Mouse (Mus musculus) kidney, embryonic 14.5 days (tissue): Measurements from ENCODE around the gene Kpna7. TPM values are rescaled to one million over a fixed set of nuclear protein-coding genes. Genes with fewer than 3 reads are reported as not detected.
A peak's percentile ranks its signal among the peaks of the same experiment; 100 is the strongest.

ENCODE experiments used
- ATAC-seq: fragments of 200-750 bp; cut with Nextera tagmentation; 2 replicates; pipeline ENCODE4 v1.8.0; 2017; ENCODE audit warnings: moderate number of reproducible peaks, mild to moderate bottlenecking, moderate TSS enrichment, moderate library complexity; ENCODE audit not compliant: low FRiP score, low TSS enrichment
- H3K27ac ChIP-seq: fragments of 300-500 bp; sonication (generic); 2 replicates; pipeline ENCODE4 v1.5.1; 2014; ENCODE audit warnings: low read depth, mild to moderate bottlenecking, low read length, moderate library complexity, mixed read lengths
- H3K27me3 ChIP-seq: fragments of 300-500 bp; sonication (generic); 2 replicates; pipeline ENCODE4 v1.6.1; 2014; ENCODE audit warnings: mild to moderate bottlenecking, low read length; ENCODE audit not compliant: control insufficient read depth, insufficient read depth
- H3K36me3 ChIP-seq: fragments of 300-500 bp; sonication (generic); 2 replicates; pipeline ENCODE4 v1.6.1; 2014; ENCODE audit warnings: low read length, mixed read lengths; ENCODE audit not compliant: control insufficient read depth, insufficient read depth
- H3K4me1 ChIP-seq: fragments of 300-500 bp; sonication (generic); 2 replicates; pipeline ENCODE4 v1.6.1; 2014; ENCODE audit warnings: low read length, mixed read lengths; ENCODE audit not compliant: control insufficient read depth, insufficient read depth
- H3K4me2 ChIP-seq: fragments of 300-500 bp; sonication (generic); replicated peaks from 2 replicates; pipeline ENCODE4 v1.6.1; 2014; ENCODE audit warnings: low read depth, mild to moderate bottlenecking, low read length
- H3K4me3 ChIP-seq: fragments of 300-500 bp; sonication (generic); 2 replicates; pipeline ENCODE4 v1.5.1; 2014; ENCODE audit warnings: mild to moderate bottlenecking, low read length
- H3K9ac ChIP-seq: fragments of 300-500 bp; sonication (generic); 2 replicates; pipeline ENCODE4 v1.6.1; 2014; ENCODE audit warnings: low read depth, mild to moderate bottlenecking, low read length, moderate library complexity
- H3K9me3 ChIP-seq: fragments of 300-500 bp; sonication (generic); 2 replicates; pipeline ENCODE4 v1.6.1; 2016; ENCODE audit warnings: low read length; ENCODE audit not compliant: control insufficient read depth
- WGBS: fragments of 180-500 bp; shearing (Covaris S2); extraction: QIAGEN DNeasy Blood & Tissue Kit; methylation state at CpG from one replicate; pipeline ENCODE4 v1.1.7; 2014; 5-methylcytosine and 5-hydroxymethylcytosine counted together
- polyA plus RNA-seq: library from polyadenylated mRNA; unstranded; fragments of >200 nt; fragmentation: Nextera tagmentation; extraction: Ambion mirVana; gene quantifications from 2 replicates; pipeline ENCODE4 v1.2.1, GENCODE M21; 2014

Kpna7 gene
- polyA plus RNA-seq, 1 experiment from 2014 or later = not detected

DNA sequence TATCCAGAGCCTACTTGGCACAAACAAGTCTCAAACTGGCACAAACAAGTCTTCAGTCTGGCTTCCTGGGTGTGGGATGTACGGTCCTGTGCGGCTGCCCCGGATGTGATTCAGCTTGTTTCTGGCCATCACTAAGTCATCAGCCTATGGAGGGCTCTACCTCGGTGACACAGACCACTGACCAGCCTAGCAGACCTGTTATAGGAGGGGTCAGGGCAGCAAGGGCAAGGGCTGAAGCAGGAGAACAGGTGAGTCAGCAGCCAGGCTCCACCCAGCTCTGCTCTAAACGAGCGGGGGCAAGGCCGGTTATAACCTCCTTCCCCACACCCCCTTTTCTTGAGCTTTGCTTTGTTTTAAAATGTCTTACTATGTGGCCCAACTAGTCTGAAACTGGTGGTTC is 129.4 kb downstream of the Kpna7 start:
- ATAC-seq = no peak
- Histone ChIP-seq H3K4me1 (peaks cover 15% of the 10 kb centered on the region), H3K27ac (no peak overlapping the region), H3K4me3 (no peak overlapping the region), H3K36me3 (no peaks in the 10 kb centered on the region), H3K4me2 (no peak overlapping the region), H3K9ac (no peak overlapping the region), H3K9me3 (no peaks in the 10 kb centered on the region), H3K27me3 (no peaks in the 10 kb centered on the region)
- WGBS = 73% methylated on average over 7 of the region's 7 CpGs

DNA sequence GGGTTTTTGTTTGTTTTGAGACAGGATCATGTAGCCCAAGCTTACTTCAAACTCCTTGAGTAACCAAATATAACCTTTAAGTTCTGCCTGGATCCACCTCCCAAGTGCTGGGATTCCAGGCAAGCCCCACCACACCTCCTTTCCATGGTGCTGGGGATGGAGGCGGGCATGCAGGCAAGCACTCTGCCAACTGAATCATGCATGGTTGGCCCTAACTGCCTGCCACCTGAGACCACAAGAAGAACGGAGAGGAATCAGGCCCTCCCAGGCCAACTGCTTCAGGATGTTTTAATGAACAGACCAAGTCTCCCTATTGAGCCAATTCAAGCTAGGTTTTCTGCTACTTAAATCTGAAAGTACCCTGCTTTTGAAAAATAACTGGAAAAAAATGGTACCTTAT is 131.2 kb downstream of the Kpna7 start:
- Histone ChIP-seq H3K36me3 (no peaks in the 10 kb centered on the region), H3K27me3 (no peaks in the 10 kb centered on the region), H3K27ac (no peak overlapping the region), H3K9ac (no peak overlapping the region), H3K9me3 (no peaks in the 10 kb centered on the region), H3K4me2 (no peak overlapping the region), H3K4me3 (no peak overlapping the region), H3K4me1 (peaks cover 23% of the 10 kb centered on the region)
- ATAC-seq = no peak
- WGBS = 47% methylated on average over 2 of the region's 2 CpGs

DNA sequence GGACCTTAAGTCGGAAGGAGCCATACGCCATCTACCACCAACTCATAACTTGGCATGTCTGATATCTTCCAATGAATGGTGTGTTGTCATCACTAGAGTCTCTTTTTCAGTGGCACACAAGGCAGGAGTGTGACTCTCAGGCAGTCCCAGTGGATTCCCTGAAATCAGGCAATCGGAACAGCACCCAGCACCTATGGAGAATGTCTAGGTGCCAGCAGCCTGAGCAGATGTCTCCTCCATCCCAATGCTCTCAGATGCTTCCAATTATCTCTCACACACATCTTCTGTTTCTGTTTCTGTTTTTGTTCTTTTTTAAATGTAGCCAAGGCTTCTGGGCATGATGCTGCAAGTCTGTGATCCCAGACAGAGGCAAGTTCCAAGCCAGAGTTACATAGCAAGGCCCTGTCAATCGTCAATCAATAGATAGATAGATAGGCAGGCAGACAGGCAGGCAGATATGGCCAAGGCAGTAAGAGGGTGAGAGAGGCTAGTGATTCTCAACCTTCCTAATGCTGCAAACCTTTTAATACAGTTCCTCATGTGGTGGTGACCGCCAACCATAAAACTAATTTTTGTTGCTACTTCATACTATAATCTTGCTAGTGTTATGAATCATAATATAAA is 133.3 kb downstream of the Kpna7 start:
- Histone ChIP-seq H3K4me1 (peaks cover 23% of the 10 kb centered on the region), H3K4me2 (no peak overlapping the region), H3K9ac (no peak overlapping the region), H3K4me3 (no peak overlapping the region), H3K9me3 (no peaks in the 10 kb centered on the region), H3K27me3 (no peaks in the 10 kb centered on the region), H3K27ac (no peak overlapping the region), H3K36me3 (no peaks in the 10 kb centered on the region)
- ATAC-seq = no peak
- WGBS = 91% methylated on average over 5 of the region's 5 CpGs

DNA sequence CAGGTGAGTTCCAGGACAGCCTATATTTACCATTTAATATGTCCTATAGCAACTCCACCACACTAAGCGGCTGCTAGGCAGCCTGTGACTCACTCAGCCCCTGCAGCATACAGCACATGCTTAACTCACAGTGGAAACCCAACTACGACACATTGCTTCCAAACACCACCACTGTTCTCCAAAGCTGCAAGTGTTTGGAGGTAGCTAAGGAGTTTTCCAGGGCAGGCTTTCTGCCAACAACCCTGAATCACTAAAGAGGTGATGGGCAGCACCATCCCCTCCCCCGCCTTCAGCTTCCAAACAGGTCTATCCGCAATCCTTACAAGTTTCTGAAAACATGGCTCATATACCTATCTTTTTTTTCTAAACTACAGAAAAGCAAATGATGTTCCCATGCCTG is 134.0 kb downstream of the Kpna7 start:
- H3K27me3 ChIP-seq = no peaks in the 10 kb centered on the region
- WGBS = 86% methylated on average over 4 of the region's 4 CpGs
- ATAC-seq = no peak
- H3K4me3 ChIP-seq = no peak overlapping the region
- H3K27ac ChIP-seq = no peak overlapping the region
- H3K4me2 ChIP-seq = no peak overlapping the region
- peaks cover 23% of the 10 kb centered on the region for H3K4me1 ChIP-seq
- H3K9me3 ChIP-seq = no peaks in the 10 kb centered on the region
- no peaks in the 10 kb centered on the region for H3K36me3 ChIP-seq
- H3K9ac ChIP-seq = no peak overlapping the region

DNA sequence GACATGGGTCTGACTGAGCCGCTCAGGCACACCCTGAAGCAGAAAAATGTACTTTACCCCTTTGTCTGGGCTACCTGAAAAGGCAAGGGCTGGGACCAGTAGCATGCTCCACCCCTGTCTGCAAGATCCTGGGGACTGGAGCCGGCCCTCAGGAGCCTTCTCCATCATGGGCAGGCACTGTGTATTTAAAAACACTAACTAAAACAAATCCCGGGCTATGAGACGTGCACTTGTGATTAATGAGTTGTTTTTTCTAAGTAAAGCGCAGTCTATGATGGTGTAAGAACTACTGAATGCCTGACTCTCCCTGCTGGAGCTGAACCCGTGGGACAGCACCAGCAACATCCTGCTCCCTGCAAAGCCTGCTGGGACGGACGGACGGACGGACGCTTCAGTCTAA is 135.4 kb downstream of the Kpna7 start:
- H3K4me2 ChIP-seq = no peak overlapping the region
- peaks cover 19% of the 10 kb centered on the region for H3K4me1 ChIP-seq
- H3K27ac ChIP-seq = peak overlapping the region; percentile 30; the same call in 1 of the 2 replicates
- no peaks in the 10 kb centered on the region for H3K9me3 ChIP-seq
- H3K4me3 ChIP-seq = no peak overlapping the region
- 35% methylated on average over 11 of the region's 11 CpGs for WGBS
- H3K9ac ChIP-seq = no peak overlapping the region
- H3K27me3 ChIP-seq = no peaks in the 10 kb centered on the region
- H3K36me3 ChIP-seq = no peaks in the 10 kb centered on the region
- no peak for ATAC-seq

DNA sequence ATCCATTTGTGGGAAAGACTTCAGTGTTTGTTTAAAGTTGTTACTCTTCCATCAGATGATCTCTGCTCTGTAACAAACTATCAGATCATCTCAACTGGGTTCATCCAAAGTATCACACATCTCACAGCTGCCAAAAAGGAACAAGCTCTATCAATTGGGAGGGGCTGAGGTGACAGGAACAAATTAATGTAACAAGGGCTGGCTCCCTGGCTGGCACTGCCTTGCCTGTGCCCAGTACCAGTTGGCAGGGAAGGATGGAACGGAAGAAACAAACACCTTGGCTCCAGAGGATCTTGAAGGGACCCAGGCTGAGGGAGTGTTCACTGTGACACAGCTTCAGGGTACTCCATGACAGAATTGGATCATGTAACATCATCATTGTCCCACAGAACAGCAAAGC is 135.8 kb downstream of the Kpna7 start:
- H3K9me3 ChIP-seq = no peaks in the 10 kb centered on the region
- ATAC-seq = no peak
- 73% methylated on average over 1 of the region's 1 CpGs for WGBS

DNA sequence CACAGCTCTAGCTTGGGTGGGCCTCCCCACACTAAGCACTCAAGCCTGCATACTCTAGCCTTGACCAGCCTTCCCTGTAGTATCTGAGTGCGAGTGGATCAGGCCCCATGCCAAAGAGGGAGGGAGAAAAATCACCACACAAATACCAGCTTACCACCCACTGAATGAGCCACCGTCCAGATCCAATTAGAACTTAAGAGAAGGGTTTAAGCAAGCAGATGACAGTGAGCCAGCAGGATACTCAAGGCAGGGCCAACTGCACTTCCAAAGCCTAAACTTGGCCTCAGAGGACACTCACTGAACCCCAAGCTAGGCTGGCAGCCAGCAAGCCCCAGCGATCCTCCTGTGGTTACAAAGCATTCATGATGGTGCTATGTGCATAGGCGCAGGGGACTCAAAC is 137.8 kb downstream of the Kpna7 start:
- H3K4me1 ChIP-seq = peaks cover 19% of the 10 kb centered on the region
- ATAC-seq = no peak
- H3K27me3 ChIP-seq = no peaks in the 10 kb centered on the region
- H3K27ac ChIP-seq = no peak overlapping the region
- WGBS = 94% methylated on average over 4 of the region's 4 CpGs
- no peak overlapping the region for H3K4me2 ChIP-seq
- no peaks in the 10 kb centered on the region for H3K9me3 ChIP-seq
- no peak overlapping the region for H3K9ac ChIP-seq
- H3K36me3 ChIP-seq = no peaks in the 10 kb centered on the region
- no peak overlapping the region for H3K4me3 ChIP-seq

More for the DNA sequence above, 135.8 kb downstream of the Kpna7 start:
- Histone ChIP-seq H3K9ac (no peak overlapping the region), H3K4me1 (peaks cover 19% of the 10 kb centered on the region), H3K4me3 (no peak overlapping the region), H3K4me2 (no peak overlapping the region), H3K36me3 (no peaks in the 10 kb centered on the region), H3K27me3 (no peaks in the 10 kb centered on the region), H3K27ac (no peak overlapping the region)

DNA sequence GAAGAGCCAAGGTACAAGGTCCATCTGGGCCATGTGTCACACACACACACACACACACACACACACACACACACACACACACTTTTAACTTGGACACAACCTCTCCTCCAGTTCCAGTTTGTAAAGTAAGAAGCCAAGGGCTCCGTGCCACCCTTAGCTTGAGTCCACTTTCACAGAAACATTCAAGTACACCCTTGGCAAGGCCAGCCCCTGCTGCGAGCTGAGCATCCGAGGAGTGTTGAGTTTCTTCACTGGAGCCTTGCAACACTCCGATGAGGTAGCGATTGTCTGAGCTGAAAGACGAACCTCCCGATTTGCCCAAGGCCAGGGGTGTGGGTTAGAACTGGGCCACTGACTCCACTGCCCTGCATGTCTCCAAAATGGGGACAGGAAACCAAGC is 138.9 kb downstream of the Kpna7 start:
- Histone ChIP-seq H3K36me3 (no peaks in the 10 kb centered on the region), H3K27me3 (no peaks in the 10 kb centered on the region), H3K4me1 (peaks cover 16% of the 10 kb centered on the region), H3K4me2 (no peak overlapping the region), H3K9me3 (no peaks in the 10 kb centered on the region), H3K4me3 (no peak overlapping the region), H3K9ac (no peak overlapping the region), H3K27ac (no peak overlapping the region)
- 59% methylated on average over 7 of the region's 7 CpGs for WGBS
- no peak for ATAC-seq

DNA sequence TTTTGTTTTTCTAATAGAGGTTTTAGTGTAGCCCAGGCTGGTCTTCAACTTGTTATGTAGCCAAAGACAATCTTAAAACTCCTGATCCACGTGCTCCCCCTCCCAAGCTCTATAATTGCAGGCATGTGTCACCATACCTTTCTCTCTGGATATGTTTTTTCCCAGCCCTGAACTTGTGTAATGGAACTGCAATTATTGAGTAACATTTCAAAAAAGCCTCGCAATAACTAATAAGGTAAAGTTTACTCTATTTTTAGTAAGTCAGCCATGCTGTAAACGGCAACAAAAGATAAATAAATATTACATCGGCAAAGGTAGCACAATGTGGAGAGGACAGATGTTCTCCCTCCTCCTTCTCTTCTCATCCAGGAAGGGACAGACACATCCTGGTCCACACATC is 139.5 kb downstream of the Kpna7 start:
- H3K27ac ChIP-seq = no peak overlapping the region
- peaks cover 13% of the 10 kb centered on the region for H3K4me1 ChIP-seq
- WGBS = 83% methylated on average over 4 of the region's 4 CpGs
- no peaks in the 10 kb centered on the region for H3K27me3 ChIP-seq
- no peak overlapping the region for H3K4me2 ChIP-seq
- no peaks in the 10 kb centered on the region for H3K36me3 ChIP-seq
- H3K4me3 ChIP-seq = no peak overlapping the region
- H3K9me3 ChIP-seq = no peaks in the 10 kb centered on the region
- no peak overlapping the region for H3K9ac ChIP-seq
- no peak for ATAC-seq
